Mouse (Mus musculus): ENCODE measurements at regions not wholly inside any gene's neighbourhood (a gene's known extent, or its start where the extent isn't known, plus 50 kb on each side); places are given as distances from the start of the nearest gene placed in this dataset.

GRCm38 (mm10) chr3:8747201-8747600, 862.7 kb downstream of the Zfp704 start:
- TF ChIP-seq HCFC1 (IDR thresholded peaks at IDR 0.05; ENCODE audit: low read depth, low read length) = no peak
- no peak for TF ChIP-seq NRF1 (IDR thresholded peaks at IDR 0.05; ENCODE audit: insufficient read depth, low read depth, low read length, poor library complexity, severe bottlenecking)
- TF ChIP-seq GABPA (IDR thresholded peaks at IDR 0.05; ENCODE audit: low read depth, low read length) = no peak
- TF ChIP-seq CTCF (IDR thresholded peaks at IDR 0.05 in 2 of 3, conservative IDR thresholded peaks at IDR 0.05 in 1 of 3; ENCODE audit: control insufficient read depth in 1 of 3, insufficient read depth in 1 of 3, low read depth in 2 of 3, low read length in 3 of 3, poor library complexity in 1 of 3, severe bottlenecking in 1 of 3) = no peak
- TF ChIP-seq CHD2 (IDR thresholded peaks at IDR 0.05; ENCODE audit: low read length) = no peak
- TF ChIP-seq POLR2A (IDR thresholded peaks at IDR 0.05; ENCODE audit: control insufficient read depth in 1 of 2, insufficient read depth in 1 of 2, low read depth in 1 of 2, low read length in 2 of 2, poor library complexity in 1 of 2) = no peak
- no peak for TF ChIP-seq MAZ (IDR thresholded peaks at IDR 0.05; ENCODE audit: low read depth, low read length)
- TF ChIP-seq POLR2AphosphoS5 (IDR thresholded peaks at IDR 0.05; ENCODE audit: borderline replicate concordance, low read depth, low read length) = no peak

All from MEL (cell line).